Mouse (Mus musculus) brain, embryonic 14.5 days (tissue): ENCODE results near the gene Lrif1.
"Not testable (repeated sequence)": the region's sequence is repeated elsewhere in the genome, so short reads cannot be mapped to it uniquely, and the experiment has no call there.

Experiments used
- CTCF ChIP-seq: fragments of 200-500 bp; IDR thresholded peaks from 2 replicates; pipeline ENCODE4 v1.5.1; 2012; ENCODE audit warnings: inconsistent platforms, mild to moderate bottlenecking, moderate library complexity, borderline replicate concordance; ENCODE audit not compliant: insufficient read depth, insufficient read length; ENCODE audit errors: extremely low read depth
- POLR2A ChIP-seq: fragments of 200-500 bp; IDR thresholded peaks from 2 replicates; pipeline ENCODE4 v1.6.1; 2012; ENCODE audit warnings: mild to moderate bottlenecking, inconsistent platforms, borderline replicate concordance; ENCODE audit not compliant: poor library complexity, insufficient read depth, insufficient read length, severe bottlenecking; ENCODE audit errors: extremely low read depth

- not testable (repeated sequence) for TF ChIP-seq CTCF, POLR2A
Observed at GRCm38 (mm10) chr3:106672811-106673210, 12.0 kb upstream of the Lrif1 start.
